Mouse (Mus musculus) fibroblast of lung, adult 2 months (primary cell): ENCODE measurements around the gene Ankrd12.
"Not testable (repeated sequence)": the region's sequence is repeated elsewhere in the genome, so short reads cannot be mapped to it uniquely, and the experiment has no call there.

Source experiments
- DNase-seq: peaks from one replicate; pipeline ENCODE4 v3.0.0-alpha.2; 2011; ENCODE audit warnings: low read depth

Gene Ankrd12

DNA sequence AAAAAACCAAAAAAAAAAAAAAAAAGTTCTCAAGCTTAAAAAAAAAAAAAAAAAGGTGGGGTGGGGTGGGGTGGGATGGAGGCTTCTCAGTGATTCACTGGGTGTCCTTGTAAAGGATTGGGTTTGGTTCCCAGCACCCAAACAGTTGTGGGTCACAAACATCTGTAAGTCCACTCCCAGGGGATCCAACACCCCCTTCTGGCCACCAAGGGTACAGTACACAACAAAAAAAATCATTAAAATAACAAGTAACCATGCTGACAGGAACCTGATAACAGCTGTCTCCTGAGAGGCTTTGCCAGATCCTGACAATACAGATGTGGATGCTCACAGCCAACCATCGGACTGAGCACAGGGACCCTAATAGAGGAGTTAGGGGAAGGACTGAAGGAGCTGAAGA is 7.6 kb upstream of the Ankrd12 start:
- DNase-seq = no peak

DNA sequence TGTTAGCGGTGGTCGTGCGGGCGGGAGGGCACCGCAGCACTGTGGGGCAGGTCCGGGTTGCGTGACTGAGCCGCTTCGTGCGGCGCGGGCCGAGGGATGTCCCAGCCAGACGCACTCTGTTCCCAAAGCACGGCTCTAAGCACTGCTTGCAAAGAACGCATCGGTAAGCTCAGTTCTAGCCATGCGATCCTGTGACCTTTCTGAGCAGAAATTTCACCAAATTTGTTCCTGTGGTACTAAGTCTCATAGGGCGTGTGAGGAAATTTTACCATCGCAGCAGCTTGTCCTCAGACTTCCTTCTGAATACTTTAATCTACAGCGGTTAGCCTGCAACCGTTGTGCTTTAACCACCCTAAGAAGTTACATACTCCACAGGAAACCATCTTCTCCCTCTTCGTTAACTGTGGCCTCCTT is 555 bp upstream of the Ankrd12 start:
- no peak for DNase-seq

DNA sequence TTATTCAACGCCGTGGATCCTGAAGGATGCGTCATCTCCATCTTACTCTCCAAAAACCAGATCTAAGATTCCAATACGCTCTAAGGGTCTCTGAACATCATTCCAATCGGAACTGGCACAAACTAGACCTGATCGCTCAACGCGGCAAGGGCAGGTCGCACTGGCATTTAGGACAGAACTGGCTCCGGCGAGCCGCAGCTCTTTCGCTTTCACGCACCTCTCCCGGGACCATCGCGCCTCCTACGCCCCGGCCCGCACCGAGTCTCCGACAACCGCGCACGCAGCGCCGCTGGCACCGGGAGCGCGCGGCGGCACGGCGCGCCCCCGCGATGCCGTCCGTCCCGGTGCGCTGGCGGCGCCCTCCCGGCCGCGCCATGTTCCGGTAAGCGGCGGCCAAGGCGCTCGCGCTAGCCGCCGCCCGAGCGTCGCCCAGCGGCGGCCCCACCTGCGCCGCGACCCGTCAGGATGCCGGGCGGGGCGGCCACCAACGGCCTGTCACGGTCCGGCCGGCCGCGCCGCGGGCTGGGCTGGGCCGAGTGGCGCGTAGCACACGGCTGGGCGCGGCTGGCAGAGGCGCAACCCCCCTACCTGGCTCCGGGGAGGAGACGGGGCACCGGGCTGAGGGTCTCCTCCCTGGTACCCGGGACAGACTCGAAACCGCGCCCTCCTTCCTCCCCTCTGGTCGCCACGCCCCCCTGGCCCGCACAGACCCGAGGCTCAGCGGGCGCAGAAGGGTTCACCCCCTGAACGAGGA is 538 bp downstream of the Ankrd12 start:
- no peak for DNase-seq

DNA sequence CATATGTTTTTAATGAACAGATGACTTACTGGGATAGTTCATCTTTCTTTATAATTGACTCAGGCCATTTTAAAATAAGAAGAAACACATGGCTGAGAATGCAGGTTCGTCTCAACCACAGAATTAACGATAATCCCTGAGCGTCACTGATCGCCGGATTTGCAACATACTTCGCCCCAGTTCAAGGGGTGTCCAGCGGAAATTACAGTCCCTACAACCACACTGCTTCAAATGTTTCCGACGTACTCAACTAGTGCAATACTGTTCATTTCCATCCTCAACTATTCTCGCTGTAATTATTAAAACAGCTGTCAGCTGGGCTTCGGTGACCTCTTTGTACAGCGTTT is 1.1 kb downstream of the Ankrd12 start:
- DNase-seq = no peak

DNA sequence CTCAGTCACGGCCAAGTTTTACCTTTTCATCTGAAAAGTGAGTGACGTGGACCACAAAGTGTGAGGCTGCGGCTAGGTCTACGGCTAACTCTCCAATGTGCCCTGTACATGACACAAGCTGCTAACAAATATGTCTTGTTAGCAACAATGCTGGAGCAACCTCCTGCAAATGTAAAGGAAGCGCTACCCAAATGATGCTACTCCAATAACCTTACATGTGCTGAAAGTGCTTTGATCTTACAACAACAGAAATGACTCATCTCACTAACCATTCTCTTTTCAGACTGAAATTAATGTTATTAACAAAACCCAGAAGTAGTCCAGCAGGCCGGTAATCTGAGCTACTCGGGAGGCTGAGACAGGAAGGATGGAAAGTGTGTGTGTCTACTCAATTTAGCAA is 2.9 kb downstream of the Ankrd12 start:
- DNase-seq = no peak

DNA sequence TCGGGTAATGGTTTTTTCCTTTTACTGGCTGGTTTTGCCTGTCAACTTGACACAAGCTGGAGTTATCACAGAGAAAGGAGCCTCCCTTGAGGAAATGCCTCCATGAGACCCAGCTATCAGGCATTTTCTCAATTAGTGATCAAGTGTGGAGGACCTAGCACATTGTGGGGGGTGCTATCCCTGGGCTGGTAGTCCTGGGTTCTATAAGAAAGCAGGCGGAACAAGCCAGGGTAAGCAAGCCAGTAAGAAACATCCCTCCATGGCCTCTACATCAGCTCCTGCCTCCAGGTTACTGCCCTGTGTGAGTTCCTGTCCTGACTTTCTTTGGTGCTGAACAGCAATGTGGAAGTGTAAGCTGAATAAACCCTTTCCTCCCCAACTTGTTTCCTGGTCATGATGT is 7.9 kb downstream of the Ankrd12 start:
- DNase-seq = not testable (repeated sequence)

DNA sequence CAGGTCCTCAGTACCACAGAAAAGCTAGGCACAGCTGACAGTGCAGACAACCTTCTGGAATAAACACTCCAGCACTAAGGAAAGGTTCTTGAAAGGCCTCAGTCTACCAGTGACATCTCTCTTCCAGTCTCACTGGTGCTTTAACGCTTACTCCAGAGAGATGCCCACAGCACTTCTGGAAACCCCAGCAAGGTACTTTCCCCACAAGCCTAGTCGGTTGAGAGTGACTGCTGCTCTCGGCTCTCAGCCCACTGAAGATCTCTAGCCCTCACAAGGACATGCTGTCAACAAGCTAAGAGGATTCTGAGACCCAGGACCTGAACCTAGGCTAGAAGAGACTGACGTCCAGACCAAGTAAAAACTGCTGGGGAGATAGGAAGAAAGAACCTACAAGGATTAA is 11.8 kb downstream of the Ankrd12 start:
- no peak for DNase-seq

DNA sequence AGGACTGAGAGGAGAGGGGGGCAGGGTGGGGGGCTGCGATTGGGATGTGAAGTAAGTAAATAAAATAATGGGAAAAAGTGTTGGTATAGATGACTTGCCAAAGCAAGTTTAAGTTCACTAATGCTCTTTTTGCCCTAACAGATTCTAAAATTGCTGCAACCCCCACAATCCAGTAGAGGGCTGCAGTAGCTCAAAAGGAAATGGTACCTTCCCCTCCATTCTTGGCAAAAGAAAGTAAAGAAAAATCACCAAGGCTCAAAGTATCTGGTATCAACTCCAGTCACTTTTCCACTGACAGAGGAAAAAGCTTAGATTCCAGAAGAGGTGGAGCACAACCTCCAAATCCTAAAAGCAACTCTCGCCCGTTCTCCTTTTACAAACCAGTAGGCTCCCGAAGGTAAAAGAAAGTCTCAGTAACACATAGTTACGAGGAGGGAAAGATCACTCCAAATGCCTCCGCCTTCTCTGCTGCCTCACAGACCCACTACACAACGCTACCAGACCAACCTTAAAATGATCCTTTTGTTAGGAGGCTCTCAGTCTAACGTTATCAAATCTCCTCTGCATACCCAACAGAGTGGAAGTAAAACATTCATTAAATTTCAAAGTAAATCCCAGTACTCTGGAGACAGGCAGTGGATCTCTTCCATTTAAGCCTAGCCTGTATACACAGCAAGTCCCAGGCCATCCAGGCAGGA is 15.5 kb downstream of the Ankrd12 start:
- DNase-seq = no peak

DNA sequence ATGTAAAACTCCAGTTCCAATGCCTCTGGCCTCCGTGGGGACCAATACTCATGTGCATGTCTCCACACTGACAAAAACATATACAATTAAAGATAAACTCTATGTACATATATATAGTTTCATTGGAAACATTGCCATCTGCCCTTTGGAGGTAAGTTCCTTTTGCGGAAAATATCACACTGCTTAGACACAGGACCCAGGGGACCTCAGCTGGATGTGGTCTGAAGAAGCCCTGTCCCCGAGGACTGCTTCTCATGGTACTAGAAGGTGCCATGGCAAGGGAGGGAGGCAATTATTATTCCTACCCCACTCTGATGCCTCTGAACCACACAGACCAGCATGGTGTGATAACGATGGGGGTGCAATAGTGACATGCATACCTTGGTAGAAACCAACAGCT is 18.7 kb downstream of the Ankrd12 start:
- DNase-seq = no peak

DNA sequence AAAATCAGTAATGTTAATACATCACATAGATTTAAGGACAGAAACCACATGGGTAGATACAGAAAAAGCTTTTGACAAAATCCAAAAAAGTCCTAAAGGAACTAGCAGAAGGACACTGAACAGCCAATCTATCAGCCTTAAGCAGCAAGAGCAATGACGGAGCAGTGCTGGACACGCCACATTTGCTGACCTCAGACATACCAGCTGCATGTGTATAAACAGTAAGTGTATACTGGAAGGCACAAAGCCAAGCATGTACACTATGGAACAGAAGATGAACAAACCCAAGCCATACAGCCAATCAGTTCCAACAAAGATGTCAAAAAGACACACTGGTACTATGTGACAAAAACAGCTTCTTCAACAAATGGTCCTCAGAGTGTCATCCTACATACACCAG is 19.7 kb downstream of the Ankrd12 start:
- DNase-seq = no peak

DNA sequence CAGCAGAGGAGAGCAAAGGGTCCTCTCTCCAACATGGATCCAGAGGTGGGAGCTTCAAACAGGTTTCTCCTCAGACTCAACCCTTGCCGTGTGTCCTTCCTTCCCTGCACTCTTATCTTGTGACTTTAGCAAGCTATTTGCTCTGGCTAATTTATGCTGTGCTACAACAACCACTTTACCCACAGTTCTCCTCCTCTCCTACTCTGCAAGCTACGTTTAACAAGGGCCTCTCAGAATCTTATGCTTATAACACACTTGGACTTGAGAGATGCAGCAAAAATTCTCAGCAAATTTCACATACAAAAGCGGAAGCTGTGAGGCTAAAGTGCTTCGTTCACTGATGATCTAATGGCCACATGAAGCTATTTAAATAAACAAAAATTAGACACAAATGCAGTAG is 23.5 kb downstream of the Ankrd12 start:
- no peak for DNase-seq

DNA sequence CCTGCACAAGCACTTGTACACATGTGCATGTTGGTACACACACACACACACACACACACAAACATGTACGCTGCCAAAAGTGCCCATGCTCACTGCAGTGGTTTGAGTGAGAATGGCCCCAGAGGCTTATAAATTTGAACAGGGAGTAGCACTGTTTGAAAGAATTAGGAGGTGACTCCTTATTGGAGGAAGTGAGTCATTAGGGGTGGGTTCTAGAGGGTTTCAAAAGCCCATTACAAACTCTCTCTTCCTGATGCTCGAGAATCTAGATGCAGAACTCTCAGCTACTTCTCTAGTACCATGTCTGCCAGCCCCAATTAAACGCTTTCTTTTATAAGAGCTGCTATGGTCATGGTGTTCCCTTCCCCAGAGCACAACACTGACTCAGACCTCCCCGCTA is 28.1 kb downstream of the Ankrd12 start:
- no peak for DNase-seq

DNA sequence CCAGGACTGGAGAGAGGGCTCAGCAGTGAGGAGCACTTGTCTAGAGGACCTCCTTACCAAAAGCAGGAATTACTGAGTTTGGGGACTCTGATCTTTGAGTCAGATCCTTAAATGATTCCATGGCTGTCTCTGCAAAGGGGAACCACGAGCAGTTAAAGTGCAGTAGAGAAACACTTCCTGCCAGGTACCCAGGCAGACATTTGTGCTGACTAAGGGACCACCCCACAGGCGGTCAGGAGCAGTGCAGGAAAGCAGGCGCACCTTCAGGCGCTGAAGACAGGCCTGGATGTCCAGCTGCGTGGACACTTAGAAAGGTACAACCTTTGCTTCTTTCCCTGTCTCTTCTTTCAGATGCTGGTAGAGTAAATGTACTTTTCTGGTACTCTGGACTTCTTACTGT is 28.7 kb downstream of the Ankrd12 start:
- no peak for DNase-seq

DNA sequence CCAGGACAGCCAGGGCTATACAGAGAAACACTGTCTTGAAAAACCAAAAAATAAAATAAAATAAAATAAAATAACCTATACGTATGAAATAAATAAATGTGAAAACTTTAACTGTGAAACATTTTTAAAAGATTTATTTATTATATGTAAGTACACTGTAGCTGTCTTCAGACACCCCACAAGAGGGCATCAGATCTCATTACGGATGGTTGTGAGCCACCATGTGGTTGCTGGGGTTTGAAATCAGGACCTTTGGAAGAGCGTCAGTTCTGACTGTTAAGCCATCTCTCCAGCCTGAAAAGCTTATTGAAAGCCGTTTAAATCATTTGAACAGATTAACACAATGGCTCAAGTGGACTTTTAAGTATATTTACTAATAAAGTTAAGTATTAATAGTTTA is 33.2 kb downstream of the Ankrd12 start:
- DNase-seq = not testable (repeated sequence)

DNA sequence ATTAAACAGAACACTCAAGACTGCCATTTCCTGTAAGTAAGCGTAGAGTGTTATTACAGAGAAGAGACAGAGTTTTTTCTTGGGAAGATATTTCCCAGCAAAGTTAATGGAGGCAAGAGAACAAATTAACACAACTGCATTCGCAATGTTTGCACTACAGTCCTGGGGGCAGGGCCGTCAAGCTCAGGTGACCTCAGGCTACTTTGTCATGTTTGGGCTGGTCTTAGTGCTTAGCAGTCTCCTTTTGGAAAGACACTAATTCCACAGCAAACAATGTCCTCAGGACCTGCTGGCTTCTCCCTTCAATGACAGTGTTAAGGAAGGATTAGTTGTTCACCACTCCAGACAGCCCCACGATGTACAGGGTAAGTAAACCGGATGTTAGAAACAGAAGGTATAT is 35.9 kb downstream of the Ankrd12 start:
- no peak for DNase-seq

DNA sequence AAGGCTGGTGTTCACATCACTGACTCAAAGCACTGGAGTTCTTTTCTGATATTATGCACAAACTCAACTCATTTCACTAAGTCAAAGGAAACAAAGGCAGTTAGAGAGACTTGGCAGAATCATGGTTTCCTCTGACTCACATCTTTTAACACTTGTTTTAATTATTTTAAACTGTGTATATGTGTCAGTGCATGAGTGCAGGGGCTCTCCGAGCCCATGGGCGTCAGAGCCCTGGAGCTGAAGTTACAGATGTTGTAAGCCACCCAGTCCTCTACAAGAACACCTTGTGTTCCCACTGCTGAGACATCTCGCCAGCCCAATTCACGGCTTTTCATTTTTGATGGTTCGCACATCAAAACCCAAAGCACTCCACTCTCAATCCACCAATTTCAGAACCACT is 43.6 kb downstream of the Ankrd12 start:
- no peak for DNase-seq

DNA sequence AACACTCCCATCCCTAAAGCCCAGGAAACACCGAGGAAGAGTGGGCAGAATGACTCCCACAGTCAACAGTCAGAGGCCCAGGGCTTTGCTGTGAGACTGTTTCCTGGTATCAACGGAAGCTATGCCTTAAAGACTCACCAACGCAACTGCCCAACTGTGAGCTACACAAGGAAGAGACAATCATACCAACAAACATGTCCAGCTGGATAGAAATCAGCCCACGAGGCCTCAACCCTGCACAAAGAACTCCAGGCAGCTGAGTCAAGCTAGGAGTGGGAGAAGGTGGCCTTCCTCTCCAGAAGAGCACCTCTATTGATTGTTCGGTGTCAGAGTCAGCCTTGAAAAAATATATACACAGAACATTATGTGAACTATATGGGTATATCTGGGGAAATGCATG is 44.9 kb downstream of the Ankrd12 start:
- DNase-seq = no peak

DNA sequence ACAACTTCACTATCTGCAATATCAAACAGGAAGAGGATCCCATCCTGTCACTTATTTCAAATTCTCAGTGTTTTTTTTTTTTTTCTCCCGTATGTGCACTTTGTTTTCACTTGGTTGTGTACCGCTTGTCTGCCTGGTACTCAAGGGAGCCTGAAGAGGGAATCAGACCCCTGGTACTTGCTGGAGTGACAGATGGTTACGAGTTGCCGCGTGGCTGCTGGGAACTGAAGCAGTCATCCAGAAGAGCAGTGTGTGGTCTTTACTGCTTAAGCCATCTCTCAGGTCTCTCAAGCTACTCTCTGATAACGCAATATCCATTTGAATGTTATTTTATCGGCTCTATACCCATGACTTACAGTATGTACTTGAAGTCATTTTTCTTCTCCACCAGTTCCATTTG is 52.7 kb downstream of the Ankrd12 start:
- DNase-seq = no peak

DNA sequence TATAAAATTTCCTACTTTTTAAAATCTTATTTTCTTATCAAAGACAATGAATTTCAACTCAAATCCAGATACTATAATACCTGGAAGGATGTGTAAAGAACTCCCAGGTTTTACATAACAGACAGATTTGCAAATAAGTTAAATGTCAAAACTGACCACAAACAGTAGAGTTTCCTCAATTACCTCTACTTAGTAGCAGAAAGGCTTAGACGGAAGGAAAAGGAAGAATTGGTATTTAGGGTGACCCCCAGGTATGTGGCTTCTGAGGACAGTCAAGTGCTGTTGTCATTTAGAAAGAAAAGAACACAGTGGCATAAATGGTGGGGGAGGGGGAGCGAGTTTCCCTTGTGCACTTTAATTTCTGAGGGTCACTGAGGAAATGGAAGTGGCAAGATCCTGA is 65.1 kb downstream of the Ankrd12 start:
- no peak for DNase-seq

DNA sequence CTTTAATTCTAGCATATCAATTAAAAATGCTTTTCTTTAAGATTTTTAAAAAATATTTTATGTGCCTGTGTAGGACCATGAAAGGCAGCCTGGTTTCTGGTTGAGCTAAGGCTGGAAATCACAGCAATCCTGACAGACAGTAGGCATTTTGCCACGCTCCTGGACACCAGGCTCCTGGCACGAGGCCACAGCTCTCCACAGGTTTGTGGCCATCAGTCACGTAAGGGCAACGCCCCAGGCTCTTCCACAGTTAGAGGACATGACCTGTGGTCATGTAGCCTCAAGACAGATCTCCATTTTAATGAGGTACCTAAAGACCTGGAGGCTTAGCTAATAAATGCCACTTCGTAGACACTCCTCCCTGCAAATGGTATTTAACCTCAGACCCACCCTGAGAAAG is 69.0 kb downstream of the Ankrd12 start:
- no peak for DNase-seq

DNA sequence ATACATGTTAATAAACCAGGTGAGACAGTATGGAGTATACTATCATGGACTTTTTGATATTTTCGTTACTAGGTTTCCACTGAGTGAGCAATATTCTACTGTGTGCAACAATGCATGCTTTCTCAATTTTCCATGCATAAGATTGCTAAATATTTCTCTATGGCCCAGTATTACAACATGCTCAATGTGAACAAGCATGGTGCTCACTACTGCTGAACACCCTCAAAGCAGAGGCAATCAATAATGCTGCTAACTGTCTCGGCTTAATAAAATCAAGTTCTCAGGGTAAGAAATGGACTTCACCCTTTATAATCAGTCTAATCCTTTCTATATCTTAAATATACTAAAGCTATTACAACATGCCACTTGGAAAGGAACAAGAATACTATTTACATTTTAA is 69.4 kb downstream of the Ankrd12 start:
- DNase-seq = no peak

DNA sequence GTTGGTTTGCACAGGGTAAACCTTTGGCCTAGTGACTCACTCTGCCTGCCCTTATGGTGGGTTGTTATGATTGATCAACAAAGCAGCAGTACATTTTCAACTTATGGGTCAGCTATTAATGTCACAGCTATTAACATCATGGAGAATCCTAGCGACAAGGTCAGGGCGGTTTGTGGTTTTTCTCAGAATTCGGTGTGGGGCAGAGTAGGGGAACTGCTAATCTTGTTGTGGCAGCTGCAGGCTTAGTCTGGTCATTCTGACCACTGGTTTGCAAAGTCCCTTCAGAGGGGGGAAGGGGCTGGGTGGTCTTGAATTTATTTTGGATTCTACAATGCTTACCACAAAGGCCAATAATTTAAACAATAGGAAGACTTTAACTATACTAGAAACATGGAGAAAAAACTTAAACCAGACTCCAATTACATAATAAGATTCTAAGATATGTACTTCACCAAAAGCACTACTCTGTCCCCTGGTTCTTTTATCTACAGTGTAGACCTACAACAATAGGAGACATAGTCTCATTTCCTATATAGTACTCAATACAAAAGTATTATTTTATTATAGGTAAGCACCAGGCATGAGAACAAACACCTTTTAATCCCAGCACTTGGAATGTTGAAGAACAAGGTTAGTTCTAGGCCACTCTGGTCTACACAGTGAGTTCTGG is 88.6 kb downstream of the Ankrd12 start:
- no peak for DNase-seq

DNA sequence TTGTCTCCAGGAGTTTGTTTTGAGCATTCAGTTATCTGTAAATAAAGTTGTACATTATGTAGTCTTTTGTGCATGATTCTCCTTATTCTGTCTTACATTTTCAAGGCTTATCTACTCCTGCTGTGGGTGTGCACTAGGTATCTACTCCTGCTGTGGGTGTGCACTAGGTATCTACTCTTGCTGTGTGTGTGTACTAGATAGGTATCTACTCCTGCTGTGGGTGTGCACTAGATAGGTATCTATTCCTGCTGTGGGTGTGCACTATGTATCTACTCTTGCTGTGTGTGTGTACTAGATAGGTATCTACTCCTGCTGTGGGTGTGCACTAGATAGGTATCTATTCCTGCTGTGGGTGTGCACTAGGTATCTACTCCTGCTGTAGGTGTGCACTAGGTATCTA is 100.2 kb downstream of the Ankrd12 start:
- DNase-seq = not testable (repeated sequence)

DNA sequence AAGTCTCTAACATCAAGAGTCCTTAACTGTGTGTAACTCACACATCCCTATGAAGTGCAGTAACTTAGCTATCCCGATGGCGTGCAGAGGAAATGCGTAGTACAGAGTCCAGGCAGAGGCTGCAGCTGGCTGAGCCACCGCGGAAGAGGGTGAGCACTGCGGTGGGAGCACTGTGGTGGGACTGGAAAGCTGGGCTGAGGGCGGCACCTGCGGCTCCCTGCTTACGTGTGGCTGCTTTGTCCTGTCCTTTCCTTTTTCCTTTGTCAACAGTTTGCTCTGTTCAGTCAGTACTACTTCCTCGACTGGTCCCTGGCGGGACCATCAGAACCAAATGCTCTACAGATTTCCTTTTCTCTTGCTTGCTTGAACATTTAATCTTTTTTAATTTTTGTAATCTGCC is 109.1 kb downstream of the Ankrd12 start:
- DNase-seq = no peak
